Mouse (Mus musculus): ENCODE measurements around the gene Metap1d. TPM values are rescaled to one million over a fixed set of nuclear protein-coding genes. Genes with fewer than 3 reads are reported as not detected.
A peak's percentile ranks its signal among the peaks of the same experiment; 100 is the strongest.

Gene Metap1d
- total and polyA plus RNA-seq, 3 experiments = 19.5 to 28.5 TPM; not detected in 1

GRCm38 (mm10) chr2:71424545-71424944 is 28.5 kb upstream of the Metap1d start (continued):
- TF ChIP-seq ZMIZ1 (IDR thresholded peaks at IDR 0.05; ENCODE audit: low read depth, low read length) (no peak), POLR2AphosphoS2 (IDR thresholded peaks at IDR 0.05; ENCODE audit: low read length) (no peak), UBTF (IDR thresholded peaks at IDR 0.05; ENCODE audit: borderline replicate concordance, insufficient read depth, low read depth, low read length) (no peak), MXI1 (IDR thresholded peaks at IDR 0.05; ENCODE audit: low read depth, low read length) (peak; percentile 34; the same call in 1 of the 2 replicates), ZC3H11A (IDR thresholded peaks at IDR 0.05; ENCODE audit: low read depth, low read length) (no peak), GATA1 (IDR thresholded peaks at IDR 0.05; ENCODE audit: low read depth, low read length) (peak; percentile 93), JUND (IDR thresholded peaks at IDR 0.05; ENCODE audit: low read depth, low read length) (peak; percentile 60; the same call in 1 of the 2 replicates), POLR2AphosphoS5 (IDR thresholded peaks at IDR 0.05; ENCODE audit: borderline replicate concordance, low read depth, low read length) (no peak), MAX (IDR thresholded peaks at IDR 0.05; ENCODE audit: low read length) (no peak; the same call in 1 of the 2 replicates), ETS1 (IDR thresholded peaks at IDR 0.05; ENCODE audit: low read depth, low read length) (peak; percentile 95), HCFC1 (IDR thresholded peaks at IDR 0.05; ENCODE audit: low read depth, low read length) (no peak), ELF1 (IDR thresholded peaks at IDR 0.05; ENCODE audit: low read depth, low read length) (no peak), MYC (IDR thresholded peaks at IDR 0.05; ENCODE audit: low read depth, low read length) (peak; percentile 60; the same call in 1 of the 2 replicates), TAL1 (IDR thresholded peaks at IDR 0.05; ENCODE audit: low read length) (peak; percentile 79), RCOR1 (IDR thresholded peaks at IDR 0.05; ENCODE audit: low read depth, low read length) (peak; percentile 89), TBP (IDR thresholded peaks at IDR 0.05; ENCODE audit: low read depth, low read length) (0 out of 2 replicates have a peak, but pooled peaks have one; percentile 16), SMC3 (IDR thresholded peaks at IDR 0.05; ENCODE audit: low read depth, low read length) (0 out of 2 replicates have a peak, but pooled peaks have one; percentile 9), MAFK (IDR thresholded peaks at IDR 0.05; ENCODE audit: borderline replicate concordance, low read depth, low read length) (no peak), CHD1 (IDR thresholded peaks at IDR 0.05; ENCODE audit: low read depth, low read length) (no peak)

DNA sequence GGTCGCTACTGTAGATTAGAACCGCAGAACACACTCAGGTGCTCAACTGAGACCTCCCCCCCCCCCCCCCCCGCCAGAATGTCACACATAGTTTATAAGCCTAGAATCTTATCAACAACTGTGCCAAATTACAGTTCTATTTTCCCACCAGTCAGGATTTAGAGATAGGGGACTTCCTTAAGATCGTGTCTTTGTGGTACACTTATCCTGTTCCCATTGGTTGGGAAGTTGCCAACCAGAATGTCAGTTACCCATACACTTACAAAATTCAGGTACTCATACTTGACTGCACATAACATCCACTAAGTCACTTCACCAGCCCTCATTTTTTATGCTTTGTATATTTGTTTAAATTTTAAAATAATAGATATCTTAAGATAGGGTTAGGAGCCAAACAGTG is 17.6 kb upstream of the Metap1d start:
- H3K9ac ChIP-seq (ENCODE audit: control insufficient read depth, low read depth, low read length, poor library complexity, severe bottlenecking) = no peak overlapping the region
- H3K9me3 ChIP-seq (replicated peaks; ENCODE audit: insufficient read depth, low read length) = no peaks in the 10 kb centered on the region
- H3K27ac ChIP-seq (ENCODE audit: control insufficient read depth, low read depth, low read length) = peak overlapping the region; percentile 27; the same call in 1 of the 2 replicates
- no peaks in the 10 kb centered on the region for H3K27me3 ChIP-seq (ENCODE audit: control insufficient read depth in 1 of 2, insufficient read depth in 2 of 2, low read length in 2 of 2)
- no peaks in the 10 kb centered on the region; the same call in 1 of the 2 replicates for H3K79me2 ChIP-seq (ENCODE audit: control insufficient read depth, insufficient read depth, low read length, poor library complexity)
- peak; percentile 78 for DNase-seq (ENCODE audit: low read depth, low spot score)
- peaks cover 0 to 4% of the 10 kb centered on the region in 2 experiments; a peak in 3 of 4 replicates for H3K4me1 ChIP-seq (ENCODE audit: control insufficient read depth in 1 of 2, insufficient read depth in 2 of 2, low read length in 2 of 2)
- no peak overlapping the region for H3K4me3 ChIP-seq (ENCODE audit: control insufficient read depth in 1 of 2, insufficient read depth in 1 of 2, low read depth in 2 of 2, low read length in 2 of 2)
- peaks cover 23 to 31% of the 10 kb centered on the region in 2 experiments for H3K36me3 ChIP-seq (ENCODE audit: control insufficient read depth in 1 of 2, insufficient read depth in 2 of 2, low read length in 2 of 2)
- TF ChIP-seq KAT2A (conservative IDR thresholded peaks at IDR 0.05; ENCODE audit: low read depth, low read length) = no peak
- TF ChIP-seq ZC3H11A (IDR thresholded peaks at IDR 0.05; ENCODE audit: low read depth, low read length) = no peak
- no peak for TF ChIP-seq UBTF (IDR thresholded peaks at IDR 0.05; ENCODE audit: borderline replicate concordance, insufficient read depth, low read depth, low read length)
- TF ChIP-seq POLR2AphosphoS2 (IDR thresholded peaks at IDR 0.05; ENCODE audit: low read length) = no peak
- no peak for TF ChIP-seq MXI1 (IDR thresholded peaks at IDR 0.05; ENCODE audit: low read depth, low read length)
- no peak for TF ChIP-seq GABPA (IDR thresholded peaks at IDR 0.05; ENCODE audit: low read depth, low read length)
- peak; percentile 44; the same call in 1 of the 2 replicates for TF ChIP-seq TCF12 (IDR thresholded peaks at IDR 0.05; ENCODE audit: low read depth, low read length)
- TF ChIP-seq NELFE (IDR thresholded peaks at IDR 0.05; ENCODE audit: low read depth, low read length) = no peak
- peak; percentile 51; the same call in 1 of the 2 replicates for TF ChIP-seq GATA1 (IDR thresholded peaks at IDR 0.05; ENCODE audit: low read depth, low read length)
- TF ChIP-seq CHD1 (IDR thresholded peaks at IDR 0.05; ENCODE audit: low read depth, low read length) = no peak
- no peak for TF ChIP-seq USF2 (IDR thresholded peaks at IDR 0.05; ENCODE audit: borderline replicate concordance in 1 of 2, insufficient read depth in 1 of 2, low read depth in 1 of 2, low read length in 2 of 2)
- TF ChIP-seq RCOR1 (IDR thresholded peaks at IDR 0.05; ENCODE audit: low read depth, low read length) = peak; percentile 15; the same call in 1 of the 2 replicates
- peak; percentile 60 for TF ChIP-seq ETS1 (IDR thresholded peaks at IDR 0.05; ENCODE audit: low read depth, low read length)
- TF ChIP-seq MYC (IDR thresholded peaks at IDR 0.05; ENCODE audit: low read depth, low read length) = no peak
- no peak for TF ChIP-seq MYB (IDR thresholded peaks at IDR 0.05; ENCODE audit: low read depth, low read length)
- no peak for TF ChIP-seq TBP (IDR thresholded peaks at IDR 0.05; ENCODE audit: low read depth, low read length)
- TF ChIP-seq MAZ (IDR thresholded peaks at IDR 0.05; ENCODE audit: low read depth, low read length) = no peak
- no peak for TF ChIP-seq JUND (IDR thresholded peaks at IDR 0.05; ENCODE audit: low read depth, low read length)
- TF ChIP-seq NRF1 (IDR thresholded peaks at IDR 0.05; ENCODE audit: insufficient read depth, low read depth, low read length, poor library complexity, severe bottlenecking) = no peak
- TF ChIP-seq SIN3A (IDR thresholded peaks at IDR 0.05; ENCODE audit: low read length) = no peak
- no peak for TF ChIP-seq E2F4 (IDR thresholded peaks at IDR 0.05; ENCODE audit: borderline replicate concordance, low read depth, low read length)
- TF ChIP-seq POLR2AphosphoS5 (IDR thresholded peaks at IDR 0.05; ENCODE audit: borderline replicate concordance, low read depth, low read length) = no peak
- TF ChIP-seq HCFC1 (IDR thresholded peaks at IDR 0.05; ENCODE audit: low read depth, low read length) = no peak
- TF ChIP-seq BHLHE40 (IDR thresholded peaks at IDR 0.05; ENCODE audit: borderline replicate concordance, low read depth, low read length) = no peak
- TF ChIP-seq EP300 (IDR thresholded peaks at IDR 0.05; ENCODE audit: low read depth in 1 of 2, low read length in 2 of 2) = peak; percentile 46 to 74; a peak in 3 of 4 replicates

Data from MEL (cell line).